Mouse (Mus musculus) CH12F3 (cell line): ENCODE measurements around the gene Tef.

Experiments used
- in situ Hi-C: fragments of 300-500 bp; cut with MboI; formaldehyde crosslinking; loops from 2 replicates; pipeline ENCODE4 v1.14.3; 2020; ENCODE audit warnings: low sequenced_read_pairs

The Tef gene

DNA sequence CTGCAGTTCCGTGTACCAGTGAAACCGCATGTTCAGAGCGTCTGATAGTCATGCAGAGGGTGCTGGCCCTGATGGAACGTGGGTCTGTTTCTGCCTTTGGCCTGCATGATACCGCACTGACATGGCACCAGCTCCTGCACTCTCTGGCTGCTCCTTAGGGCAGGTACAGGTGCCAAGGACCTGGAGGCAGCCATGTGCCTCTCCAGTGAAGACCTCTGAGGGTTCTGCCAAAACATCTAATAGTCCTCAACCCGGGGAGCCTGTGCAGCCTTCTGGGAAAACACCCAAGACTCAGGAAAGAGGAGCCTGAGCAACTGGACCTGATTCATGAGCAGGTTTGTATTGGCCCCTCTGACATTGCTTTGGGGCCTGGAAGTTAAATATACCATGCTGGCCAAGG lies 4.4 kb upstream of the Tef start:
- in situ Hi-C loops = no loop called here

DNA sequence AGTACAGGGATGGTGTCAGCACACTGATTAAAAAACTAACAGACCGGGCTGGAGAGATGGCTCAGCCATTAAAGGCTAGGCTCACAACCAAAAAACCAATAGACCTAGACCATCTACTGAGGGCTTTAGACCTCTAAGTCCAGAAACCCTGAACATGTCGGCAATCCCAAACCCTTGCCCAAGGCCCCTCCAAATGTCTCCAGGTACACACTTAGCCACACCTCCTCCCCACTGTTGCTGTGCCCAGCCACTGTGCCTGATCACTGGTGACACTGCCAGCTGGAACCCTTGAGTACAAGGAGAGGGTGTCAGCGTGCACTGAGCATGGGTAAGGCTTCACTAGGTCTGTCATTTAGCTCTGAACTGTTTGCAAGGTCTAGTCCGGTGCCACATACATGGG lies 3.8 kb upstream of the Tef start:
- in situ Hi-C loops = no loop called here

DNA sequence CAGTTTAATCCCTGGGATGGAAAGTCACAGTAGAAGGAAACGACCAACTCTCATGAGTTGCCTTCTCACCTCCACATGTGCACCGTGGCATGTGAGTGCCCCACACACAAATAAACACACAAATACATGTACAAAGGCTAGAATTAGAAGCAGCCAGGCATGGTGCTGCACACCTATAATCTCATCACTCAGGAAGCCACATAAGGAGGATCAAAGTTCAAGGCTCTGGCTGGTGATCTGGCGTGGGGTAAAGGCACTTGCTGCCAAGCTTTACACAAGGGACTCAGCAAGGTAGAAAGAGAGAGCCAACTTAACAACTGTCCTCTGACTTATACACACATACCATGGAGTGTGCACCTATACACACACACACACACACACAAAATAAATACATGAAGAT lies 1.8 kb upstream of the Tef start:
- in situ Hi-C loops = no loop called here

DNA sequence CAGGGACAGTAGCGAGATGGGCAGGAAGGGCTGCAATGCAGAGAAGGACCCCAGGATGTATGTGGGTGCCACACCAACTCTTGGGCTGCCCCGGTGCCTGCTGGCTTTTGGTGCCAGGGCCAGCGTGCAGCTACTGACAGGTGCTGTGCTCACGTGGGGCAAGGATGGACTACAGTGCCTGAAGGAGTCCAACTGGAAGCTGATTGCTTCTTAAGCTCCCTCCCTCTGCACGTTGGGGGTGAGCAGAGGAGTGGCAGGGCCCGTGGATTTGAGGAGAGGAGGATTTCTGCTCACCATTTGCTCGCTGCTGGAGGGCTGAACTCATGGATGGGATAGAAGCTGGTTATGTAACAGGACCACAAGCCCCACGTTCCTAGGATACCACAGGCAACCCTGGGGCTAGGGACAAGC lies 725 bp downstream of the Tef start:
- in situ Hi-C loops = no loop called here

DNA sequence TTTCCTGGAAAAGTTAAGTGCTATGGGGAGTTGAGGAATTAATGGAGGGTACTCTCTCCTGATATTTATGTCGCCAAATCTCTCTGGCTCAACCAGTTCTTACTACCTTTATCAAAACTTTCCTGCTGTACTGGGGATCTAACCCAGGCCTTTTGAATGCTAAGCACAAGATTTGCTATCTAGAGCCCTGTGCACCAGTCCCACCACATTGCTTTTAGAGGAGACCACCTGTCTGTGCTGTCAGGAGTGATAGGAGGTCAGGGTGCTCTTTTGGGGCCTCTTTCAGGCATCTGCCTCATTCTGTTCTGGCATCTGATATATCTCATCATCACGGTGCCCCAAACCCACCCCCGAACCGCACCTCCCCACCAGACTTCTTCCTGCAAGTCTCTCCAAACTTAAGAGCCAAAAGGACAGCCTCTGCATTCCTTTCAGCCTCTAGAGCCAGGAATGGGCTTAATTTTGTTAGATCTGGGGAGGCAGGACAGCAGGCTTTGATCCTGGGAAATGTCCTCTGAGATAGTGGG lies 1.3 kb downstream of the Tef start:
- in situ Hi-C loops = no loop called here

DNA sequence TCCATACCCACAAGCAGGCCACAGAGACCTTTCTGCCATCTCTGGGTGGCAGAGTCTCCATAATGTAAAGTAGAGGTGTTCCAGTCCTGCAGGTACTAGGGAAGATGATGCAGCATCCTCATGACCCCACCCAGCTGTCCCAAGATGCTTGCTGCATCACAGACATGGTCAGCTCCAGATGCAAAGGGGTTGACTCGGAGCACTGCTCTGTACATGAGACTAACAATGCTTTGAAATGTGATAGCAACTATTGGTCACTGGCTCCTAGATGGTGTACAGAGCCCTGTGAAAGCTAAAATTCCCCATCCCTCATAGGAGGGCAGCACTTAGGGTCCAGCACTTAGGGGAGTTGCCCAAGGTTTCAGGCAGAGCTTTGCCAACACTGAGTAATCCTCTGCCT lies 2.0 kb downstream of the Tef start:
- in situ Hi-C loops = no loop called here

DNA sequence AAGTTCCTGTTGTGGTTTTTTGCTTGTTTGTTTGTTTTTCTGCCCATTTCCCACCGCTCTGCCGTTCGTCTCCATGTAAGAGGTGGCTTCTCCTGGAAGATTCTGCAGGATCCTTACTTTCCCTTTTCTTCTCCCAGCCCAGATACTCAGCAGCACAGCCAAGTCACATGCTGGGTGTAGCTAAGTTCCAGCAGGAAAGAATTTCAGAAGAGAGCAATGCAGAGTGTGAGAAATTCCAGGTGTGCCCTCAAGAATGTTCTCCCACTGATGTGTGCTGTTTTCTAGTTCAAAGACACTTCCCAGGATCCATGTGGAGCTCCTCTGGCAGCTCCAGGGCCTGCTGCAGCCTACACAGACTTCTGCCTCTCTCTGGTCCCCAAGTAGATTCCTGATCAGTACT lies 2.7 kb downstream of the Tef start:
- in situ Hi-C loops = no loop called here

DNA sequence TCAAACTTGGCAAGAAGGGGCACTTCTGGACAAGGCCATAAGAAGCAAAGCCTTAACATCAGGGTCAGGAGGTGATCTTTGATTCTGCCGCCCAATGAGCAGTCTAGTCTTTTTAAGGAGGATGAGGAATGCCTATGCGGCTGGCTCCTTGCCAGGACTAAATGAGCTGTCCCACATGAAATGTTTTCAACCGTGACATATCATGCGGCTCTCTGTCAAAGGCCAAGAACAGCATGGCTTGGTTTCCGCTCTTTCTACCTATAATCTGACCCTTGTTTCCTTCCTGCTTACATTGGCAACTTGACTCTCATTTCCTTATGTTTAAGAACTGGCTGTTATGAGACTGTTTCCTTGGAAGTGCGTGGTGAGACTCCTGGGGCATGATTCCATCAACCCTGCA lies 3.4 kb downstream of the Tef start:
- in situ Hi-C loops = no loop called here

DNA sequence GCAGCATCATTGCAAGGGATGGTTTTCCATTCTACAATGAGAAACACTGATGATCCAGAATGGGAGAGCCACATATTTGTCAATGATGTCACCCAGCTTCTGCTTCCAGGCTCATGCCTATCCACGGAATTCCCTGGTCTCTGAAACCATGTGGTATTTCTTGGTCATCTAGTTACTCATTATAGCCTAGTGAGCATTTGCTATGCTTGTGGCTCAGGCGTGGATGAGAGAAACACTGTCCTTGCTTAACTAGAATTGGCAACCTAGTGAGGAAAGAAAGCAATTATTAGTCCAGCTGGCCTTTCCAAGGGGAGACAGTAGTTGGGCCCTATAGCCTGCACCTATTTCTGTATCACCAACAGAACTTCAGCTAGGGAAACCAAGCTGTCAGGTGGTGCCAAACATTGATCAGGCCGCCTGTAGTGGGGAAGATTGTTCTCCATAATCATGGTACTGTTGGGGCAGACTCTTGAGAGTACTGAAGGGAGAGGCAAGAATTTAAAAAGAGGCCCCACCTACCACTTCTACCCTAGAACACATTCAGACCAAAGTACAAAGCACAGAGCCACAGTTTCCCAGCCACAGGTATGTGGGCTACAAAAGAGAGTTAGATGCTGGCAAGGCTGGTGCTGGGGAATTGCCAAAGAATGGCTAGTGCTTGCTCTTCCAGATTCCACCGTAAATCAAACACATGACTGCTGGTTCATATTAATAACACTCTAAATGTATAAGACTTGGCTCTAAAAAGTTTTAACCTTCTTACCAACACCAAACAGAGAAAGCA lies 4.6 kb downstream of the Tef start:
- in situ Hi-C loops = no loop called here

DNA sequence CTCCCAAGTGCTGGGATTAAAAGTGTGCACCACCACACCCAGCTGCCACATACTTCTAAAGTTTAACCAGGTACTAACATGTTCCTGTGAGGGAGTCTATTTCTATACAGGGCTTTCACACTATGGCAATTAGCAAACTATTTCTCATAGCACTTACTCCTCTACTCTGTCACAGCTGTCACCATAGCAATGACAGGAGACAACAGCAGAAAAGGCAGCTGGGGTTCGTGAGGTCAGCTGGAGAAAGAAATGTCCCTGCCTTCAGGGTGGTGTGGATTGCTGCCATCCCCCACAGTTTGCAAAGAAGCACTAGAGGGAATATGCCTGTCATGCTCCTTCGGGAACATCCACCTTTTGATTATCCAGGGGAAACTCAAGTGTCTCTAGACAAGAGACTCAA lies 6.6 kb downstream of the Tef start:
- in situ Hi-C loops = no loop called here

DNA sequence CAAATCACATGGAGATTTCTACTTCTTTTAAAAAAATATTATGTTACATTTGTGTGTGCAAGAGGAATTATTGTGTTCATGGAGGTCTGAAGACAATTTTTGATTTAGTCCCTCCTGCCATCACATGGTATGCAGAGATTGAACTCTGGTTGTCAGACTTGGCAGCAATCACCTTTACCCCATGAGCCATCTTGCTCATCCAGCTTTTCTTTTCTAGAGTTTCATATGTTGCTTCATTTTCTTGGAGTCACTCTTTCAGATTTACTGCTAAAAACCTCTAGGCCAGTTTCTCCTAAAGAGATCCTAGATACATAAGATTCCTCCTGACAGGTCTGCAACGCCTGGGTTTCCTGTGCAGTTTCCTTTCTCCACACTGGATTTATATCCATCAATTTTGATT lies 7.3 kb downstream of the Tef start:
- in situ Hi-C loops = no loop called here

DNA sequence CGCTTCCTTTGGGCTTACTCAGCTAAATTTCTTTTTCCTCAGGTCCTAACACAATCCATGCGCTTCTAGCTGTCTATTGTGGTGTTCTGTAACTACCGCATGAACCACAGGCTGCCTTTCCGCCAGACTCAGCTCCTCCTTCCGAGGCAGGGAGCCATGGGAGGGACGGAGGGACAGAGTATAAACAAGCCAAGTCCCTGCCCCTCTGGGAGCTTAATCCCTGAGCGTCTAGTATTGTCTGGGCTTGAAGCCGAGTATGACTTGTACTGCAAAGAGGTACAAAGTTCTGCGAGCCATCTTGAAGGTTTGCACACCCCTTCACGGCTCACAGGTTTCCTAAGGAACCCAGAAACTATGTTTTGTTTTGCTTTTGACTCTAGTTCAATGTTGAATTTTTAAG lies 7.9 kb downstream of the Tef start:
- in situ Hi-C loops = no loop called here

DNA sequence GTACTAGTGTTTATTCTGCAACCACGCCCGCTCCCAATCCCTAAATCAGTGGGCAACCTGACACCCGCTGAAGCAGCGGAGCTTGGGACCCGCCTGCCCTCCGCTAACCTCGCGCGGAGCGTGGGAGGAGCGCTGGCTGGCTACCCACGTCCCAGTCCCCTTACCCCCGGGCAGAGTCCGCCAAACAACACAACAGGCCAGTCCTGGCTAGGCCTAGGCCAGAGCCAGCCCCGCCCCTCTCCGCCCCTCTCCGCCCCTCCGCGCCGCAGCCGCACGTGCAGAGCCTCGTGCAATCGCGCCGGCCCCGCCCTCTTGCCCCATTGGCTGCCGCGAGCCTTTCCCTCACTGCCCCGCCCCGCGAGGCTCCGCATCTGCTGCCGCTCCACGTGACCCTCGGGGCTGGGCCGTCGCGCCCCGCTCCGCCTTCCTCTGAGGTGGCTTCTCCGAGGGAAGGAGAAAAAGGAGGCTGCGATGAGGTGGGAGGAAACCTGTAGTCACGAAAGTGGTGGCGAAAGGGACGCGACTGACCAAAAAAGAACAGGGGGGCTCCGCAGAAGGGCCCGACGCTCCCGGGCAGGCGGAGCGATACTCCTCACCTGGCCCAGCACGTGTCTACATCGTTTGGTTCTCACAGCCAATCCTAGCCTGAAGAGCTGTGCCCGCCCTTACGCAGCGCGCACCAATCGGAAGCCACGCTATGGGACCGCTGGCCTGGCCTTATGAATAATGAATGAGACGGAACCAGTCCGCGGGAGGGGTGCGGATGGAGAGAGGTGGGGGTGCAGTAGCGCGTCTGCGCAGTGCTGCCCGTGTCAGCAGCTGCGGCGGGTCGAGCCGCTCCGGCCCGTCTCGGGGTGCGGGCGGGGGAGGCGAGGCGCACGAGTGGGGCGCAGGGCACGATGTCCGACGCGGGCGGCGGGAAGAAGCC lies 8.7 kb downstream of the Tef start:
- in situ Hi-C loops = no loop called here

DNA sequence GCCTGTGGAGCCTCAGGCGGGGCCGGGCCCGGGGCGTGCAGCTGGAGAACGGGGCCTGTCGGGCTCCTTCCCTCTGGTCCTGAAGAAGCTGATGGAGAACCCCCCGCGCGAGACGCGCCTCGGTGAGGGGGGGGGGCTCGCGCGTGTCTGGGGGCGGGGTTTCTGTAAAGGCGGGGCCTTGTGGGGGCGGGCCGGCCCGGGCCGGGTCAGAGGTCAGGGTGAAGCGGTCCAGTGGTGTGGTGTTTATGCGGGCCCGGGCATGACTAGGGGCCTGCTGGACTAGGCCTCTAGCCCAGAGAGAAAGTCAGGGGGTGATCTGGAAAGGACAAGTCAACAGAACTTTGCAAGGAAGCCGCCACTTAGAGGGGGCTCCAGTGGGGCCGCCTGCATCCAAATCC lies 9.4 kb downstream of the Tef start:
- in situ Hi-C loops = no loop called here

DNA sequence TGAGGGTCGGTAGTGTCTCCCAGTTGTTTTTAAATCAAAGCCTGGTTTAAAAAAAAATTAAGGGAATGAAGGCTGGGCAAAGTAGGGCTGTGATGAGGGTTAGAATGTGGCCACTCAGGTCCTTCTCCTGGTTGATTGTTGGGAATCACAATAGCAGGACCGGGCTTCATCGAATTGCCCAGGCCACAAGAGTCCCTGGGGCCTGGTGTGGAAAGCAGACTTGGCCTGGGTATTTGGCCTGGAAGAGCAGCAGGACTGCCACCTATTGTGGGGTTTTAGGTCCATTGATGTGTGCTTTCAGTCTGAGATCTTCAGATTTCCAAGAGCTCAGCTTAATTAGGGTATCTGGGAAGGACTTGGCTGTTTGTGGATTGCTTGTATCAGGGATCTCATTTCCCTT lies 10.1 kb downstream of the Tef start:
- in situ Hi-C loops = no loop called here

DNA sequence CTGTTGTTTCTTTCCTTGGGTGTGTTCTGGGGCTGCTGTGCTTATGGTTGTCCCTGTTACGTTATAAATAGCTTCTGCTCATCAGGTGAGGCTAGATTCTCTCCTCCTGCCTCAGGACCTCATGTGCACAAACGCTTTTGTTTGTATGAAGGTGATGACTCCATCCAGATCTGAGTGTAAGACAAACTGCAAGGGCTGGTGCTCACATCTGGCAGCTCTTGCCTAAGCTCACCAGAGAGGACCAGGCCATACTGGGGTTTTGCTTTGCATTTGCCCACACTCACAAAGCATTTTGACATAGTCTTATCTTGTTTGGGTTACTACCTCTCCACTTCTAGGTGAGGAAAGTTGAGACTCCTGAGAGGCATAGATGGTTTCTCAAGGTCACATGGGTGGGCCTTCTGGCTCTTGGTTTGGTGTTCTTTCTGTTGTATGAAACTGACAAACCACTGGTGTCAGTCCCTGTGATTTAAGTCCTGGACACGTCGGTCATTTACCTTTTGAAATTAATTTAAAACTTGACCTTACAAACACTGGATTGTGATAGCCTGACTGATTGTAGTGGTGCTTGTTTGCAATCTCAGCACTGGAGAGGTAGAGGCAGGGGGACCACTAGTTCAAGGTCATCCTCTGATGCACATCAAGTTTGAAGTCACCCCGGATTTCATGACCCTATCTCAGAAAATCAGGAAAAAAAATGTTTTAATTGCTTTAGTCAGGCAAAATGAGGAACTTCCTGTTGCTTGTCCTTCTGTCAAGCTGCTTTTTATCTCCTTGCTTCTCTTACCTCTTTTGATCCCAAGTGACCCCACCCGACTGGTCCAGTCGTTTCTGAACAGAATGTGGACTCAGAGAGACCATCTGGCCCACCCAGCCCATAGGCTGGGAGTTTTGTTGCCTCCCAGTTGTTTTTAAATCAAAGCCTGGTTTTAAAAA lies 10.7 kb downstream of the Tef start:
- in situ Hi-C loops = no loop called here

DNA sequence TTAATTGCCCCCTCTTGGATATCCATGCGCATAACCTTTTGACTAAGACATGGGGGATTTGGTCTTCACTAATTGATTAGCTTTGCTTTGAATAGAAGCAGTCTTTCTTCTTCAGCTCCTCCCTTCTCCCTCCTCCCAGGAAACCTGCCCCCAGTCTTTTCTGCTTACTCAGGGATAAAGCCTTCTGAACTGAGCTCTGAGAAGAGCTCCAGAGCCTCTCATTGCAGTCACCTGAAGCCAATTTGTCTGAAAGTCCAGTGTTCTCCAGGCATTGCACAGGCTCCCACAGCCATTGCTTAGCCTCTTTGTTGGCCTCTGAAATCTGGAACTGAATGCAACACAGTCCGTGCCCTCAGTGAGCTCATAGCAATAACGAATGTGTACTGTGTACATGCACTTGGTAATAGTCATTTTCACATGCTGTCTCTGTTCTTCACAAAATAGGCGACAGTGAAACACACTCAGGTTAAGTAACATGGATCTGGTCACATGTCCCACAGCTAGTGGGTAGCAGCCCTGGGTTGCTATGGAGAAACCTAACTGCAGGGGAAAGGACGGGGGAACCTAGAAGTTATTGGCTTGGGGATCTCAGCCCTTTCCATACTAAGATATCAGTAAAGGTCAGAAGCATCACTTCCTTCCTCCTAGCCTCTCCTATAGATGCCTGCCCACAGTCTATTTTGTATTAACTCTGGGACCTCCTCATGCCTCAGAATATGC lies 11.9 kb downstream of the Tef start:
- in situ Hi-C loops = no loop called here

DNA sequence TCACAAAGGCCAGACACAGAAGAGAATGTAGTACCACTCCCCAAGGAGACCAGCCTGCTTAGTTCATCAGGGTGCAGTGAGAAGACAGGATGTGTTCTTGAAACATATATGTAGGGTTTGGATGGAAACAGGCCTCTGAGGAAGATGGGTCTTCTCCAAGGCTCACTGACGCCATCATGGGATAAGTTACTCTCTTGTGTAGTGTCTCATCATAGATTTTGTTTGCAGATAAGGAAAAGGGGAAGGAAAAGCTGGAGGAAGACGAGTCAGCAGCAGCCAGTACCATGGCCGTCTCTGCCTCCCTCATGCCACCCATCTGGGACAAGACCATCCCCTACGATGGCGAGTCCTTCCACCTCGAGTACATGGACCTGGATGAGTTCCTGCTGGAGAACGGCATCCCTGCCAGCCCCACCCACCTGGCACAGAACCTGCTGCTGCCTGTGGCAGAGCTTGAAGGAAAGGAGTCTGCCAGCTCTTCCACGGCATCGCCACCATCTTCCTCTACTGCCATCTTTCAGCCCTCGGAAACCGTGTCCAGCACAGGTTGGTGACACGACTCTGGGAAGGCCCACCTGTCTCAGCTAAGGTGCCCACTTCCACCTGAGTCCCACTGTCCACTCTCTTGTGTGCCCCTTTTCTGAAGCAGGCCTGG lies 12.6 kb downstream of the Tef start:
- in situ Hi-C loops = no loop called here

DNA sequence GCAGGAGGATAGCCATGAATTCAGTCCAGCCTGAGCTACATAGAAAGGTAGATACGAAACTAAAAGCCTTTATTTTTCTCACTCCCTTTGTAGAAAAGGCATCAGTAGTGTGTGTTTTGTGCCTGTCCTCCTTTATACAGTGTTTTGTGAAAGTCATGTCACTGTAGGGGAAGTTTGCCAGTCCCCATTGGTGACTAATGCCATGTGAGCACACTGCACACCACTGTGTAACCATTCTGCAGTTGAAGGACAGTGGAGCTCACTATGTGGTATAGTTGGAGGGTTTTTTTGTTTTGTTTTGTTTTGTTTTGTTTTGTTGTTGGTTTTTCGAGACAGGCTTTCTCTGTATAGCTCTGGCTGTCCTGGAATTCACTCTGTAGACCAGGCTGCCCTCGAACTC lies 16.2 kb downstream of the Tef start:
- in situ Hi-C loops = no loop called here

DNA sequence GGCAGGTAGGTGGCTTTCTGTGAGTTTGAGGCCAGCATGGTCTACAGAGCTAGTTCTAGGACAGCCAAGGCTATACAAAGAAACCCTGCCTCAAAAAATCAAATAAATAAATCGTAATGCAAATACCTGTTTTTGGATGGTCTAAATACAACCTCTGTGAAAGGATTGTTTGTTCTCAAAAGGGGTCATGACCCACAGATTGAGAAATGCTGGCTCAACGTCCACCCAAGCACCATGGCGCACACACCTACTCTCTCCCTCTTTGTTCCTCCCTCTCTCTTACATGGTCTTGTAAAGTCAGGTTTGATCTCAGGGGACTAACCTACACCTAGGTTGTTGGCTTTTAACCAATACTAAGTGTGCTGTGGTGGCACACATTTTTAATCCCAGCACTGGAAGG lies 20.4 kb downstream of the Tef start:
- in situ Hi-C loops = no loop called here
